Mouse (Mus musculus): Measurements from ENCODE around the gene Myo1a. TPM values are rescaled to one million over a fixed set of nuclear protein-coding genes. Genes with fewer than 3 reads are reported as not detected.

The Myo1a gene
- polyA plus RNA-seq, 1 experiment from 2014 or later, result 0.73 TPM

GRCm38 (mm10) chr10:127763914-127764680, 59.1 kb downstream of the Myo1a start:
- ATAC-seq, result no peak
- WGBS, result 65% methylated on average over 12 of the region's 12 CpGs
- no peaks in the 10 kb centered on the region for H3K36me3 ChIP-seq (ENCODE audit: control insufficient read depth, insufficient read depth, low read length)
- no peaks in the 10 kb centered on the region for H3K4me1 ChIP-seq (ENCODE audit: control insufficient read depth, insufficient read depth, low read depth, low read length)
- H3K27me3 ChIP-seq (replicated peaks; ENCODE audit: control insufficient read depth, insufficient read depth, low read length), result no peaks in the 10 kb centered on the region
- no peaks in the 10 kb centered on the region for H3K9me3 ChIP-seq (ENCODE audit: control insufficient read depth, low read length)
- no peak overlapping the region for H3K27ac ChIP-seq (ENCODE audit: low read depth, low read length)
- no peak overlapping the region for H3K9ac ChIP-seq (ENCODE audit: low read depth, low read length)
- H3K4me2 ChIP-seq (ENCODE audit: low read length), result no peak overlapping the region
- H3K4me3 ChIP-seq (ENCODE audit: low read length), result no peak overlapping the region

- no peak for ATAC-seq
- Histone ChIP-seq H3K27me3 (replicated peaks; ENCODE audit: control insufficient read depth, insufficient read depth, low read length) (no peaks in the 10 kb centered on the region), H3K9me3 (ENCODE audit: control insufficient read depth, low read length) (no peaks in the 10 kb centered on the region), H3K36me3 (ENCODE audit: control insufficient read depth, insufficient read depth, low read length) (no peaks in the 10 kb centered on the region), H3K9ac (ENCODE audit: low read depth, low read length) (no peak overlapping the region), H3K4me1 (ENCODE audit: control insufficient read depth, insufficient read depth, low read depth, low read length) (no peaks in the 10 kb centered on the region), H3K4me3 (ENCODE audit: low read length) (no peak overlapping the region), H3K27ac (ENCODE audit: low read depth, low read length) (no peak overlapping the region), H3K4me2 (ENCODE audit: low read length) (no peak overlapping the region)
- WGBS, result 93% methylated on average over 1 of the region's 1 CpGs
Observed at GRCm38 (mm10) chr10:127766564-127766963, 61.6 kb downstream of the Myo1a start.

Other genes with a start within 250 kb of the Myo1a start
- 2.0 and 3.3 TPM in 2 replicates for gene Stac3, start 203.5 kb upstream of the Myo1a start, polyA plus RNA-seq (2015; fragmentation: Nextera tagmentation; extraction: Ambion mirVana)
- gene Ndufa4l2, start 190.2 kb upstream of the Myo1a start, polyA plus RNA-seq (2015; fragmentation: Nextera tagmentation; extraction: Ambion mirVana), result 23.2 and 29.5 TPM in 2 replicates
- gene Shmt2, start 182.7 kb upstream of the Myo1a start, polyA plus RNA-seq (2015; fragmentation: Nextera tagmentation; extraction: Ambion mirVana), result 52.8 and 59.3 TPM in 2 replicates
- gene Nxph4, start 170.6 kb upstream of the Myo1a start, polyA plus RNA-seq (2015; fragmentation: Nextera tagmentation; extraction: Ambion mirVana), result 129 and 136 TPM in 2 replicates
- 109 and 125 TPM in 2 replicates for gene Lrp1, start 84.0 kb upstream of the Myo1a start, polyA plus RNA-seq (2015; fragmentation: Nextera tagmentation; extraction: Ambion mirVana)
- gene Stat6, start 62.2 kb upstream of the Myo1a start, polyA plus RNA-seq (2015; fragmentation: Nextera tagmentation; extraction: Ambion mirVana), result 6.0 and 8.0 TPM in 2 replicates
- gene Nemp1, start 38.3 kb upstream of the Myo1a start, polyA plus RNA-seq (2015; fragmentation: Nextera tagmentation; extraction: Ambion mirVana), result 2.9 and 3.9 TPM in 2 replicates
- 2.2 and 3.2 TPM in 2 replicates for gene Nab2, start 36.6 kb upstream of the Myo1a start, polyA plus RNA-seq (2015; fragmentation: Nextera tagmentation; extraction: Ambion mirVana)
- 0.74 and 2.5 TPM in 2 replicates for gene Tac2, start 19.3 kb downstream of the Myo1a start, polyA plus RNA-seq (2015; fragmentation: Nextera tagmentation; extraction: Ambion mirVana)
- gene Zbtb39, start 34.4 kb downstream of the Myo1a start, polyA plus RNA-seq (2015; fragmentation: Nextera tagmentation; extraction: Ambion mirVana), result 2.4 TPM in 2 replicates
- gene Gpr182, start 46.6 kb downstream of the Myo1a start, polyA plus RNA-seq (2015; fragmentation: Nextera tagmentation; extraction: Ambion mirVana), result 1.9 and 2.0 TPM in 2 replicates
- gene Rdh1, start 54.6 kb downstream of the Myo1a start, polyA plus RNA-seq (2015; fragmentation: Nextera tagmentation; extraction: Ambion mirVana), result 0.04 TPM in 1 of 2 replicates, not detected in the other
- gene Rdh16f1, start 54.6 kb downstream of the Myo1a start, polyA plus RNA-seq (2015; fragmentation: Nextera tagmentation; extraction: Ambion mirVana), result not detected in 2 replicates
- 0.20 and 0.21 TPM in 2 replicates for gene Rdh9, start 71.2 kb downstream of the Myo1a start, polyA plus RNA-seq (2015; fragmentation: Nextera tagmentation; extraction: Ambion mirVana)
- gene Rdh16, start 96.0 kb downstream of the Myo1a start, polyA plus RNA-seq (2015; fragmentation: Nextera tagmentation; extraction: Ambion mirVana), result not detected in 2 replicates
- gene Rdh19, start 144.8 kb downstream of the Myo1a start, polyA plus RNA-seq (2015; fragmentation: Nextera tagmentation; extraction: Ambion mirVana), result not detected in 2 replicates
- not detected in 2 replicates for gene Rdh16f2, start 161.3 kb downstream of the Myo1a start, polyA plus RNA-seq (2015; fragmentation: Nextera tagmentation; extraction: Ambion mirVana)
- gene Rdh7, start 183.6 kb downstream of the Myo1a start, polyA plus RNA-seq (2015; fragmentation: Nextera tagmentation; extraction: Ambion mirVana), result not detected in 2 replicates
- not detected in 2 replicates for gene Sdr9c7, start 193.3 kb downstream of the Myo1a start, polyA plus RNA-seq (2015; fragmentation: Nextera tagmentation; extraction: Ambion mirVana)

Data from hindbrain, embryonic 16.5 days (tissue).